Mouse (Mus musculus) urinary bladder, postnatal 36 days (tissue): ENCODE data around the gene Abcc4.
A peak's percentile ranks its signal among the peaks of the same experiment; 100 is the strongest.

Experiments used
- DNase-seq, 2 experiments: peaks; one replicate each; pipeline ENCODE4 v3.0.0; 2022; ENCODE audit warnings: low spot score in 2 of 2, mixed read lengths in 1 of 2

The Abcc4 gene

GRCm38 (mm10) chr14:118705808-118706731, at the start of gene Abcc4:
TSS of gene Abcc4 (minus strand) at chr14:118706219.
- DNase-seq, result peak; percentile 82 to 86

GRCm38 (mm10) chr14:118751193-118751753, 45.3 kb upstream of the Abcc4 start:
- DNase-seq, result no peak

- no peak for DNase-seq
Observed at GRCm38 (mm10) chr14:118750505-118751192, 44.6 kb upstream of the Abcc4 start.

- no peak for DNase-seq
Observed at GRCm38 (mm10) chr14:118749715-118750114, 43.7 kb upstream of the Abcc4 start.

- DNase-seq, result no peak
Observed at GRCm38 (mm10) chr14:118749068-118749467, 43.0 kb upstream of the Abcc4 start.

- no peak for DNase-seq
Observed at GRCm38 (mm10) chr14:118742862-118743261, 36.8 kb upstream of the Abcc4 start.

- no peak for DNase-seq
Observed at GRCm38 (mm10) chr14:118741780-118742179, 35.8 kb upstream of the Abcc4 start.

GRCm38 (mm10) chr14:118737251-118737888, 31.4 kb upstream of the Abcc4 start:
- no peak for DNase-seq

GRCm38 (mm10) chr14:118735114-118735513, 29.1 kb upstream of the Abcc4 start:
- no peak for DNase-seq

GRCm38 (mm10) chr14:118733146-118733545, 27.1 kb upstream of the Abcc4 start:
- DNase-seq, result no peak

GRCm38 (mm10) chr14:118730631-118731030, 24.6 kb upstream of the Abcc4 start:
- no peak for DNase-seq

GRCm38 (mm10) chr14:118725467-118725866, 19.4 kb upstream of the Abcc4 start:
- no peak for DNase-seq

GRCm38 (mm10) chr14:118723920-118724693, 18.1 kb upstream of the Abcc4 start:
- no peak for DNase-seq

- no peak for DNase-seq
Observed at GRCm38 (mm10) chr14:118719566-118720174, 13.7 kb upstream of the Abcc4 start.

- DNase-seq, result no peak
Observed at GRCm38 (mm10) chr14:118718576-118718975, 12.6 kb upstream of the Abcc4 start.

- peak; percentile 52 to 75 for DNase-seq
Observed at GRCm38 (mm10) chr14:118716372-118717312, 10.6 kb upstream of the Abcc4 start.

- DNase-seq, result no peak
Observed at GRCm38 (mm10) chr14:118714720-118715119, 8.7 kb upstream of the Abcc4 start.

GRCm38 (mm10) chr14:118714320-118714719, 8.3 kb upstream of the Abcc4 start:
- DNase-seq, result no peak

- DNase-seq, result no peak
Observed at GRCm38 (mm10) chr14:118713869-118714268, 7.8 kb upstream of the Abcc4 start.

GRCm38 (mm10) chr14:118713408-118713807, 7.4 kb upstream of the Abcc4 start:
- peak; percentile 27 to 28 for DNase-seq
